Mouse (Mus musculus): ENCODE data around the gene Smug1.

- TF ChIP-seq EP300 (optimal IDR thresholded peaks at IDR 0.05) (no peak), CTCF (IDR thresholded peaks at IDR 0.05; ENCODE audit: low read depth) (no peak)
Measured at GRCm38 (mm10) chr15:103169612-103170315, 2.9 kb upstream of the Smug1 start.

Measured in stomach, postnatal 0 days (tissue).